ENCODE assay signal across 9 mouse cellular contexts in the genomic region with DNA sequence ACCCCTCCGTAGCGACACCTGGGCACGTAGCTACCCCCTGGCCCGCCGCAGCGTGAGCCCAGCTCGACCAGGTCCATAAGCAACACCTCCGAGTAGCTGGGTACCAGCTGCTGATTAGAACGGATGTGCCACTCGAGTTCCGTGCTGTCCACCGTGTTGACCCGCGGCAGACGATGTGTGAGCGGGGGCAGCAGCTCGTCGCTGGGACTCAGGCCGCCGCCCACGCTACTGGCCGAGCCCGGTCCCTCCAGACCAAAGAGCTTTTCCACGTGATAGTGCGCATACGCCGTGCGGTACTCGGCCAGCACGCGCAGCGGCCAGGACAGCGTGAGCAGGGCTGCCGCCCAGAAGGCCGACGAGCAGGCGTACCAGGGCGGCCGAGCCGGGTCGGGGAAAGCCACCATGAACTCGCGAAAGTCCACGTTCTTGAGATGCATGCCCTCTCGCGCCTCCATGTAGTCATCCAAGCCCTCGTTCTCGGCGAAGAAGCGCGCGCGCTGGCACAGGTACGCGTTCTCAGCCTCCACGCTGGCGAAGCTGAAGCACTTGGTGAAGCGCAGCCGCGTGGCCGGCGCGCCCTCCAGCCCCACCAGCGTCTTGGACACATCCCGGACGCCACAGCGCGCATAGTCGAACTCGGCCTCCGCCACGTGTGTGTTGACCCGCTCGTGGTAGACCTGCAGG. TPM values are rescaled to one million over a fixed set of nuclear protein-coding genes. Genes with fewer than 3 reads are reported as not detected.
DNase-seq lines count a peak whose midpoint lies in the region; ATAC-seq and TF ChIP-seq lines count a peak whose summit lies in the region.
"Had no signal": no experiment of that assay in that cellular context is flagged by ENCODE, and none has a peak within 500 bp of the region (broad histone marks: within the 10 kb centered on the region; RNA-seq: fewer than 3 reads in every experiment).

No protein-coding gene starts in this region.

- H3K27me3 ChIP-seq in intestine, embryonic 15.5 days (replicated peaks) = peaks cover 79% of the 10 kb centered on the region
- H3K27me3 ChIP-seq in neural tube, embryonic 13.5 days = peaks cover 65% of the 10 kb centered on the region

- no peak for DNase-seq in left cerebral cortex, adult 2 months (ENCODE audit: extremely low spot score in 1 of 2, low spot score in 2 of 2)
- DNase-seq in left cerebral cortex, adult 11 months (ENCODE audit: low spot score) = no peak
- DNase-seq in embryo, embryonic 10.5 days (ENCODE audit: low spot score) = peak; percentile 34
- DNase-seq in testis, postnatal 10 days (ENCODE audit: low spot score) = no peak
- no peak for DNase-seq in spleen, adult 12 weeks (ENCODE audit: low spot score)

- H3K9ac ChIP-seq in intestine, embryonic 15.5 days = no peak overlapping the region
- H3K9ac ChIP-seq in neural tube, embryonic 13.5 days = peak overlapping the region; percentile 52
- H3K9ac ChIP-seq: liver, embryonic 14.5 days had no signal

- peaks cover 21% of the 10 kb centered on the region for H3K4me1 ChIP-seq in intestine, embryonic 15.5 days (replicated peaks)
- peaks cover 57% of the 10 kb centered on the region for H3K4me1 ChIP-seq in neural tube, embryonic 13.5 days (replicated peaks)

- WGBS in intestine, embryonic 15.5 days = 17% methylated on average over 74 of the region's 74 CpGs
- 7% methylated on average over 74 of the region's 74 CpGs for WGBS in neural tube, embryonic 13.5 days

- H3K4me3 ChIP-seq in left cerebral cortex, adult 2 months = no peak overlapping the region
- H3K4me3 ChIP-seq in intestine, embryonic 15.5 days (replicated peaks) = peak overlapping the region; percentile 15
- peak overlapping the region; percentile 21 for H3K4me3 ChIP-seq in neural tube, embryonic 13.5 days

- H3K4me2 ChIP-seq in intestine, embryonic 15.5 days (replicated peaks) = peak overlapping the region; percentile 50
- peak overlapping the region; percentile 44 for H3K4me2 ChIP-seq in neural tube, embryonic 13.5 days

- intact Hi-C loops in left cerebral cortex, adult 2 months (cut with DNase I) = no loop called here

- peak overlapping the region; percentile 75 for H3K27ac ChIP-seq in left cerebral cortex, adult 2 months
- H3K27ac ChIP-seq in intestine, embryonic 15.5 days = no peak overlapping the region
- no peak overlapping the region for H3K27ac ChIP-seq in neural tube, embryonic 13.5 days (replicated peaks)
- H3K27ac ChIP-seq: liver, embryonic 14.5 days had no signal

- no peaks in the 10 kb centered on the region for H3K9me3 ChIP-seq in intestine, embryonic 15.5 days
- H3K9me3 ChIP-seq in neural tube, embryonic 13.5 days = no peaks in the 10 kb centered on the region

- no peaks in the 10 kb centered on the region for H3K36me3 ChIP-seq in intestine, embryonic 15.5 days
- peaks cover 30% of the 10 kb centered on the region for H3K36me3 ChIP-seq in neural tube, embryonic 13.5 days

- TF ChIP-seq CTCF in left cerebral cortex, adult 2 months (IDR thresholded peaks at IDR 0.05) = no peak

- no peak for ATAC-seq in intestine, embryonic 15.5 days
- ATAC-seq in neural tube, embryonic 13.5 days (ENCODE audit: low read depth) = no peak
- ATAC-seq in erythroblast, adult 5-6 weeks (replicated peaks; ENCODE audit: low FRiP score, poor library complexity, severe bottlenecking) = no peak

RNA-seq across cellular contexts. Expression of gene Tmem151b, which starts 4.1 kb away (rescaled TPM):
- total RNA-seq in left cerebral cortex, adult 2 months (2021) = 100 to 1,000 TPM; 132 to 133 TPM
- 2.5 and 2.7 TPM in 2 replicates for polyA plus RNA-seq in intestine, embryonic 15.5 days (2015; fragmentation: Nextera tagmentation; extraction: Ambion mirVana)
- polyA plus RNA-seq in neural tube, embryonic 13.5 days (2015; fragmentation: Nextera tagmentation; extraction: Ambion mirVana) = 19.4 and 22.6 TPM in 2 replicates
- total RNA-seq in erythroblast, adult 5-6 weeks (2015; ENCODE audit: low replicate concordance) = not detected in 2 replicates
- total RNA-seq in erythroblast, adult 5-6 weeks (2017; ENCODE audit: low replicate concordance) = not detected in 2 replicates

RNA-seq across cellular contexts. Expression of gene Nfkbie, which starts 10.1 kb away (rescaled TPM):
- total RNA-seq in left cerebral cortex, adult 2 months (2021) = 1 to 10 TPM; 2.3 to 2.4 TPM
- polyA plus RNA-seq in intestine, embryonic 15.5 days (2015; fragmentation: Nextera tagmentation; extraction: Ambion mirVana) = 4.8 and 4.9 TPM in 2 replicates
- polyA plus RNA-seq in neural tube, embryonic 13.5 days (2015; fragmentation: Nextera tagmentation; extraction: Ambion mirVana) = 5.3 and 5.6 TPM in 2 replicates
- 1.5 and 1.7 TPM in 2 replicates for total RNA-seq in erythroblast, adult 5-6 weeks (2015; ENCODE audit: low replicate concordance)
- total RNA-seq in erythroblast, adult 5-6 weeks (2017; ENCODE audit: low replicate concordance) = 1.1 and 1.5 TPM in 2 replicates

RNA-seq across cellular contexts. Expression of gene Slc35b2, which starts 18.3 kb away (rescaled TPM):
- 10 to 100 TPM; 21.5 to 26.3 TPM for total RNA-seq in left cerebral cortex, adult 2 months (2021)
- polyA plus RNA-seq in intestine, embryonic 15.5 days (2015; fragmentation: Nextera tagmentation; extraction: Ambion mirVana) = 124 and 128 TPM in 2 replicates
- polyA plus RNA-seq in neural tube, embryonic 13.5 days (2015; fragmentation: Nextera tagmentation; extraction: Ambion mirVana) = 75.0 and 84.2 TPM in 2 replicates
- total RNA-seq in erythroblast, adult 5-6 weeks (2015; ENCODE audit: low replicate concordance) = 16.5 and 25.2 TPM in 2 replicates
- 2.2 and 21.7 TPM in 2 replicates for total RNA-seq in erythroblast, adult 5-6 weeks (2017; ENCODE audit: low replicate concordance)

RNA-seq across cellular contexts. Expression of gene Tcte1, which starts 22.2 kb away (rescaled TPM):
- 1 to 10 TPM; 1.1 to 1.3 TPM for total RNA-seq in left cerebral cortex, adult 2 months (2021)
- polyA plus RNA-seq in intestine, embryonic 15.5 days (2015; fragmentation: Nextera tagmentation; extraction: Ambion mirVana) = 0.13 and 0.33 TPM in 2 replicates
- 3.3 and 3.6 TPM in 2 replicates for polyA plus RNA-seq in neural tube, embryonic 13.5 days (2015; fragmentation: Nextera tagmentation; extraction: Ambion mirVana)
- not detected in 2 replicates for total RNA-seq in erythroblast, adult 5-6 weeks (2015; ENCODE audit: low replicate concordance)
- not detected in 2 replicates for total RNA-seq in erythroblast, adult 5-6 weeks (2017; ENCODE audit: low replicate concordance)
- polyA plus RNA-seq: liver, embryonic 14.5 days had no signal

RNA-seq across cellular contexts. Expression of gene Hsp90ab1, which starts 27.7 kb away (rescaled TPM):
- 1,000 to 10,000 TPM; 1,492 to 1,507 TPM for total RNA-seq in left cerebral cortex, adult 2 months (2021)
- 1,578 and 1,609 TPM in 2 replicates for polyA plus RNA-seq in intestine, embryonic 15.5 days (2015; fragmentation: Nextera tagmentation; extraction: Ambion mirVana)
- polyA plus RNA-seq in neural tube, embryonic 13.5 days (2015; fragmentation: Nextera tagmentation; extraction: Ambion mirVana) = 1,589 and 1,622 TPM in 2 replicates
- total RNA-seq in erythroblast, adult 5-6 weeks (2015; ENCODE audit: low replicate concordance) = 192 and 222 TPM in 2 replicates
- 246 and 293 TPM in 2 replicates for total RNA-seq in erythroblast, adult 5-6 weeks (2017; ENCODE audit: low replicate concordance)

Comparison
In these comparisons a context has a peak if more than half of its experiments do, and no peak if none do; other contexts are left out.
1. RNA of gene Tmem151b, which starts 4.1 kb away (total RNA-seq): 132 to 133 TPM in left cerebral cortex, adult 2 months; not detected in erythroblast, adult 5-6 weeks; every median in the first group is over 100 times any median in the second.